Mouse (Mus musculus) spleen, postnatal 0 days (tissue): ENCODE data around the gene Maoa. TPM values are rescaled to one million over a fixed set of nuclear protein-coding genes. Genes with fewer than 3 reads are reported as not detected.

Experiments used
- polyA plus RNA-seq: library from polyadenylated mRNA; unstranded; fragments of >200 nt; fragmentation: Nextera tagmentation; extraction: Ambion mirVana; gene quantifications from 2 replicates; pipeline ENCODE4 v1.2.1, GENCODE M21; 2015

Maoa gene
- 3.9 and 5.1 TPM in 2 replicates for polyA plus RNA-seq

GRCm38 (mm10) chrX:16619034-16619929 is at the start of gene Maoa:
TSS of gene Maoa (plus strand) at chrX:16619698.

Other genes with a start within 250 kb of the Maoa start
- gene Cypt1, start 96.8 kb upstream of the Maoa start, polyA plus RNA-seq: not detected in 2 replicates
- 2.2 and 4.1 TPM in 2 replicates for gene Maob, start 197.7 kb downstream of the Maoa start, polyA plus RNA-seq